Mouse (Mus musculus) cortical plate, adult 2 months (tissue): ENCODE data around the gene 4930544D05Rik. TPM values are rescaled to one million over a fixed set of nuclear protein-coding genes. Genes with fewer than 3 reads are reported as not detected.
A peak's percentile ranks its signal among the peaks of the same experiment; 100 is the strongest.

ENCODE experiments used
- H3K27ac ChIP-seq: fragments of 200-500 bp; 2 replicates; pipeline ENCODE4 v1.5.1; 2012; ENCODE audit warnings: low read length, control low read depth, inconsistent platforms; ENCODE audit not compliant: insufficient read depth
- H3K4me1 ChIP-seq: fragments of 200-500 bp; 2 replicates; pipeline ENCODE4 v1.6.1; 2011; ENCODE audit warnings: low read length; ENCODE audit not compliant: control insufficient read depth, insufficient read depth
- H3K4me3 ChIP-seq: fragments of 200-500 bp; 2 replicates; pipeline ENCODE4 v1.5.1; 2011; ENCODE audit warnings: mild to moderate bottlenecking, low read length, control low read depth; ENCODE audit not compliant: insufficient read depth
- CTCF ChIP-seq: fragments of 200-500 bp; IDR thresholded peaks from 2 replicates; pipeline ENCODE4 v1.5.1; 2011; ENCODE audit warnings: mild to moderate bottlenecking, control low read depth, low read length; ENCODE audit not compliant: insufficient read depth; ENCODE audit errors: extremely low read depth
- POLR2A ChIP-seq: fragments of 200-500 bp; IDR thresholded peaks from 2 replicates; pipeline ENCODE4 v1.6.1; 2011; ENCODE audit warnings: mild to moderate bottlenecking, low read length, control low read depth; ENCODE audit not compliant: insufficient read depth; ENCODE audit errors: extremely low read depth
- polyA plus RNA-seq: library from polyadenylated mRNA; depleted of rRNA; stranded (reverse); fragments of >200 nt; gene quantifications from 2 replicates; pipeline ENCODE4 v1.2.3, GENCODE M21; 2012

The 4930544D05Rik gene
- polyA plus RNA-seq, 1 experiment, result not detected

DNA sequence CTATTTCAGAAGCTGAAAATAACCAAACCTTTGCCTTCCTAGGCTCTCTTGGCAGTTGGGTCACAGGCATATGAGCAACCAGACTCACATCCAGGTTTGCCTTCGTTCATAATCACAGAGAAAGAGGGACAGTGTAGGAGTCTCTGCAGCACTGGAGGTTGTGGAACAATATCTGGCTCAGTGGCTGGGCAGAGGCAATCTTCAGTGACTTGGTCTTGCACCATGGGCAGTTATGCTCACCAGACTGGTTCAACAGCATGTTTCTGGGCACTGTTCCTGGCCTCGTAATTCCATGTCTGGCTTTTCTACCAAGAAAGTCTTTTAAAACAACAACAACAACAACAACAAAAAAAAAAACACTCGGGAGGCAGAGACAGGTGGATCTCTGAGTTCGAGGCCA, 20.0 kb downstream of the 4930544D05Rik start:
- Histone ChIP-seq H3K4me1 (no peaks in the 10 kb centered on the region), H3K27ac (no peak overlapping the region), H3K4me3 (no peak overlapping the region)
- TF ChIP-seq CTCF, result no peak
- no peak for TF ChIP-seq POLR2A

DNA sequence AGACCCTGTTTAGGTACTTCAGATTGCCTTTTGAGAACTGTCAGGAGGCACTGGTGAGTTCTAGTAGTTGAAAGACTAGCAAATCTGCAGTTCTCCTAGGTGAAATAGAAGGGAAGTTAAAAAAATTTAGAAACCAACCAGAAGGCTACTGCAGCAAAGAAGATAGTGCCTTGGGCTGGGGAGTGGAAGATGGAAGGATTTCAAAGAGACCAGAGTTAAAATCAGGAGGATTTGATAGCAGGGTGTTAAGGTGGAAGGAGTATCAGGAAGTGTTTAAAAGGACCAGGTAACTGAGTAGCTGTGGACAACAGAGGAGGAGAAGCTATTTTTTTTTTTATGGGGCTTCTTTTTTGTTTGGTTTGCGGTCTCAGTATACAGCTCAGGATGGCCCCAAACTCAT, 22.1 kb downstream of the 4930544D05Rik start:
- no peak for TF ChIP-seq POLR2A
- TF ChIP-seq CTCF, result no peak
- Histone ChIP-seq H3K4me3 (no peak overlapping the region), H3K4me1 (no peaks in the 10 kb centered on the region), H3K27ac (no peak overlapping the region)

DNA sequence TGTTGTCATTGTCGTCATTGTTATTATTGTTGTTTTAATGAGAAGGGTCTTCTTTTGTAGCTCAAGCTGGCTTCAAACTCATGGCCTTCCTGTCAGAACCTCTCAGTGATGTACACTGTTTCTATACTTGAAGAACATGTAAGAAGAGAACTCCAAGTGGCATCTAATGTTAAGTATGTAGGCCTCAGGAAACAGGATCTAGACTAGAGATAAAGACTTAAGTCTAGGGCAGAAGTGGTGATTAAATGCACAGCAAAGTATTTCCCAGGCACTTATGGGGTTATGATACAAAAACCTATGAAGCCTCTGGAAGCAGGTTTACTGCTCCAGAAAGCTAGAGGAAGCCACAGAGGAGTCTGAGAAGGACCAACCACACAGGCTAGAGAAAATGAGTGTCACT, 22.6 kb downstream of the 4930544D05Rik start:
- no peak for TF ChIP-seq POLR2A
- TF ChIP-seq CTCF, result no peak
- no peak overlapping the region for H3K4me3 ChIP-seq
- H3K4me1 ChIP-seq, result no peaks in the 10 kb centered on the region
- H3K27ac ChIP-seq, result no peak overlapping the region

DNA sequence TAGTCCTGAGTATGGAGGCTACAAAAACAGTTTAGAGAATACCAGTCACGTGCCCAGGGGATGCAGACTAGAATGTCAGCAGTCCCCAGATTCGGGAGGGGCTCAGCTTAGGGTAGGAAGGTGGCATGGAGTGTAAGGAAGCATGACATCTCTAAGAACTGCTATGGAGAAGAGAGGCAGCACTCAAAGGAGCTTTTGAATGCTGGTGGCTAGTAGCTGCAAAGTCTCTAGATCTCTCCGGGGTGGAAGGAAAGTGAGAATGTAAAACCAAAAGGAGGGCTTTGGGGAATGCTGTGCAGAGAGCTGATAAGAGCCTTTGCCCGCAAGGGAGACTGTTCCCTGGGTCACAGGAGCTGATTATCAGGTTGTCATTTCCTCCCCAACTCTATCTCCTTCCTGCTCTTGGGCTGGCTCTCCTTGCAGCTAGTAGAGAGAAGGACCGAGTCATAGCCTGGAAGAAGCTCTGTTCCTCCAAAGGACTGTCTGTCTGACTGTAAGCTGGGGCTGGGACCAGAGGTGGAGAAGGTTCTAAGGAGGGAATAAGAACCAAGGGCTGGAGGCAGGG, 23.1 kb downstream of the 4930544D05Rik start, which contains the start of gene Gp1ba:
Gp1ba (plus strand) TSS at position 409 of the 565 bp plus-strand sequence.
- TF ChIP-seq POLR2A (no peak), CTCF (no peak)
- H3K27ac ChIP-seq, result no peak within 1 kb of the TSS
- H3K4me3 ChIP-seq, result no peak within 1 kb of the TSS
- H3K4me1 ChIP-seq, result no peaks in the 10 kb centered on the region

DNA sequence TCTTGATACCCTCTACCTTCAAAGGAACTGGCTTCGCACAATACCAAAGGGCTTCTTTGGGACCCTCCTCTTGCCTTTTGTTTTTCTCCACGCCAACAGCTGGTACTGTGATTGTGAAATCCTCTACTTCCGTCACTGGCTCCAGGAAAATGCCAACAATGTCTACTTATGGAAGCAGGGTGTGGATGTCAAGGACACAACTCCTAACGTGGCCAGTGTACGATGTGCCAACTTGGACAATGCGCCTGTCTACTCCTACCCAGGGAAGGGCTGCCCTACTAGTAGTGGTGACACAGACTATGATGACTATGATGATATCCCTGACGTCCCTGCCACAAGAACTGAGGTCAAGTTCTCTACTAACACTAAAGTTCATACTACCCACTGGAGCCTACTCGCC, 24.3 kb downstream of the 4930544D05Rik start:
- H3K4me1 ChIP-seq, result no peaks in the 10 kb centered on the region
- no peak overlapping the region for H3K4me3 ChIP-seq
- H3K27ac ChIP-seq, result no peak overlapping the region
- TF ChIP-seq POLR2A (no peak), CTCF (no peak)

DNA sequence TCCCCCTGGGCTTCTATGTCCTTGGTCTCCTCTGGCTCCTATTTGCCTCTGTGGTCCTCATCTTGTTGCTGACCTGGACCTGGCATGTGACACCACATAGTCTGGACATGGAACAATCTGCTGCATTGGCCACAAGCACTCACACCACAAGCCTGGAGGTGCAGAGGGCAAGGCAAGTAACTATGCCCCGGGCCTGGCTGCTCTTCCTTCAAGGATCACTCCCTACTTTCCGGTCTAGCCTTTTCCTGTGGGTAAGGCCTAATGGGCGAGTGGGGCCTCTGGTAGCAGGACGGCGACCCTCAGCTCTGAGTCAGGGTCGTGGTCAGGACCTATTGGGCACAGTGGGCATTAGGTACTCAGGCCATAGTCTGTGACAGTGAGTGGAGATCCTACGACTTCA, 25.6 kb downstream of the 4930544D05Rik start:
- no peak for TF ChIP-seq POLR2A
- TF ChIP-seq CTCF, result no peak
- H3K4me1 ChIP-seq, result peaks cover 3% of the 10 kb centered on the region
- no peak overlapping the region for H3K4me3 ChIP-seq
- no peak overlapping the region for H3K27ac ChIP-seq

DNA sequence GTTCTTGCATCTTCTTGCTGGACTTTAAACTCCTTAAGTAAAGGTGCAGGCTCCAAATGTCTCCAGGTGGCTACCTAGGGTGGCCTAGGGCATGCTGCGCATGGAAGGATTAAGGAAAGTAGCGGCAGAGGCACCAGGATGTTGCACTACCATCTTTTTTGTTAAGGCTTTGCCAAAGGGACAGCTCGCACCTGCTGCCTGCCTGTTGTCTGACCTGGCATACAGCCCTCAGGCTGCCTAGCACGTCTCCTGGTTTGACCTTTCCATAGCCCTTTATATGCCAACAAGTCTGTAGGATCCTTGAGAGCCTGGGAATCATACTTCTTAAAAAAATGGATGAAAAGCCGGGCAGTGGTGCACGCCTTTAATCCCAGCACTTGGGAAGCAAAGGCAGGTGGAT, 27.4 kb downstream of the 4930544D05Rik start:
- no peak for TF ChIP-seq POLR2A
- TF ChIP-seq CTCF, result no peak
- H3K27ac ChIP-seq, result no peak overlapping the region
- H3K4me3 ChIP-seq, result no peak overlapping the region
- peaks cover 3% of the 10 kb centered on the region for H3K4me1 ChIP-seq

DNA sequence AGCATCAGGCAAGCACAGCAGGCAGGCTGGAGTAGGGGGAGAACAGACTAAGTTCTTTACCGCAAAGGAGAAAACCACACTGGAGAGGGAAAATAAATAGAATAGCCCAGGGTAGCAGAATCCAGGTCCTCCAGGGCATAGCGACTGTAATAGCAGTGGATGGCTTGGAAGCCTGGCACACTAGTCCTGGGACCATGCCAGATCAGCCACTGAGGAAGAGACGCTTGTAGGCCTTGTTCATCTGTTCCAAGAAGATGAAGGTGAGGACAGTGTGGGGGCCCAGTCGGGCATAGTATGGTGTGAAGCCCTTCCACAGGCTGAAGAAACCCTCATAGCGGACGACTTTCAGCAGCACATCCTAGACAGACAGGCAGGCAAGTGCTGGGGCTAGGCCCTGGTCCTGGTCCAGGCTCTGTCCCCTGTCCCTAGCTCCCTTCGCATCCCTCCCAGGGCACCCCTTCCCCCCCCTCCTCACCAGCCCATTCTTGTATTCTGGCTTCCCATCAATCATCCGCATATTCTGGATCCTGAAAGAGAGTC, 29.0 kb downstream of the 4930544D05Rik start:
- no peak overlapping the region for H3K27ac ChIP-seq
- H3K4me1 ChIP-seq, result peaks cover 5% of the 10 kb centered on the region
- TF ChIP-seq CTCF, result no peak
- no peak for TF ChIP-seq POLR2A
- no peak overlapping the region for H3K4me3 ChIP-seq

DNA sequence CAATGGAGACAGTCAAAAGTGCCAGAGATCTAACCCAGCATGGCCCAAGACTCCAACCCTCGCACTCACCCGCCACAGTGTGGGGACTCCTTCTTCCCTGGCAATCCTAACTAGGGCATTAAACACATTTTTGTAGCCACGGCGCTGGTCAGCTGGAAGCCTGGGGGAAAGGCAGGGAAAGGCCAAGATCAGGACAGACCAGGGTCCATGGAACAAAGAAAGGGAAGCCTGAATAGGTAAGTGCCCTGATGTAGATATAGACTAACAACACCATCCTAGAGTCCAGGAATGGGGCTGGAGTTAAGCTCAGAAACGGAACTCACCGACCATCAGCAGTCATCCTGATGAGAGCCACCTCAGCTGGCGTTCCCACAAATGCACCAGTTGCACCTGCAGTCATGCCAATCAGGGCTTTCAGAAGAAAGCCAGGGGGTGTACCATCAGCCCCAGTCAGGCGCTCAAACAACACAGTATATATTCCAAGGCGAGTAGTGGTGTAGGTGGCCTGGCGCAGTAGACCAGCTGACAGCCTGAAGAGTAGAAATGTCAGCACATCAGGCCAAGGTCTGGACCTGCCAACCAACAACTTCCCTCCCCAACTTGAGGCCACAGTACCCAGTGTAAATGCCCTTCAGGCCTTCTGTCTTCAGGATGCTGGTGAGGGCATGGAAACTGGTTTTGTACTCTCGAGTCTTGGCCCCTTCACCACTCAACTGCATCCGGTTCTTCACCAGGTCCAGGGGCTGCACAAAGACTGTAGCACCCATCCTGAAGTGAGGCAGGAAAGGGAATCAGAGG, 30.0 kb downstream of the 4930544D05Rik start:
- Histone ChIP-seq H3K4me1 (peaks cover 5% of the 10 kb centered on the region), H3K27ac (no peak overlapping the region), H3K4me3 (peak overlapping the region; percentile 74)
- TF ChIP-seq CTCF (no peak), POLR2A (no peak)

DNA sequence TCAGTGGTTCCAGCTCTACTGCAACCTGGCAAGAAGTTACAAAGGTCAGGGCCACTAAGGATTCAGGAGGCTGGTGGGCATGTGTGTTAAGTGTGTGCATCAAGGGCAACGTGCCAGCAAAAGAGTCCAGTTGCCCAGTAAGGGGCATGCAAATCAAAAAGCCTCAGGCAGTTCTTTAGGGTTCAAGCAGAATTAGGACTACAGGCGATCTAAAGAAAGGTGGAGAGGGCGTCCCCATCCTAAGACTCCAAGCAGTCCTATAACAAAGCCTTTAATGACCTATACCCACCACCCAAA, 30.6 kb downstream of the 4930544D05Rik start:
- TF ChIP-seq CTCF, result no peak
- no peak for TF ChIP-seq POLR2A
- peaks cover 5% of the 10 kb centered on the region for H3K4me1 ChIP-seq
- H3K27ac ChIP-seq, result peak overlapping the region; percentile 94; the same call in 1 of the 2 replicates
- peak overlapping the region; percentile 74 for H3K4me3 ChIP-seq
